Mouse (Mus musculus) embryonic facial prominence, embryonic 15.5 days (tissue): ENCODE data around the gene Wipf1. TPM values are rescaled to one million over a fixed set of nuclear protein-coding genes. Genes with fewer than 3 reads are reported as not detected.

ENCODE experiments used
- ATAC-seq: fragments of 200-750 bp; cut with Nextera tagmentation; 2 replicates; pipeline ENCODE4 v1.8.0; 2017; ENCODE audit warnings: low read depth, moderate TSS enrichment; ENCODE audit not compliant: insufficient number of reproducible peaks, low FRiP score, low TSS enrichment
- H3K27ac ChIP-seq: fragments of 300-500 bp; sonication (generic); replicated peaks from 2 replicates; pipeline ENCODE4 v1.5.1; 2015; ENCODE audit warnings: mild to moderate bottlenecking, inconsistent platforms
- H3K27me3 ChIP-seq: fragments of 300-500 bp; sonication (generic); 2 replicates; pipeline ENCODE4 v1.6.1; 2015; ENCODE audit warnings: inconsistent platforms
- H3K36me3 ChIP-seq: fragments of 300-500 bp; sonication (generic); 2 replicates; pipeline ENCODE4 v1.6.1; 2015; ENCODE audit warnings: mild to moderate bottlenecking, inconsistent platforms
- H3K4me1 ChIP-seq: fragments of 300-500 bp; sonication (generic); 2 replicates; pipeline ENCODE4 v1.6.1; 2015; ENCODE audit warnings: inconsistent platforms
- H3K4me2 ChIP-seq: fragments of 300-500 bp; sonication (generic); replicated peaks from 2 replicates; pipeline ENCODE4 v1.6.1; 2015; ENCODE audit warnings: mild to moderate bottlenecking, inconsistent platforms
- H3K4me3 ChIP-seq: fragments of 300-500 bp; sonication (generic); replicated peaks from 2 replicates; pipeline ENCODE4 v1.5.1; 2015; ENCODE audit warnings: mild to moderate bottlenecking, inconsistent platforms
- H3K9ac ChIP-seq: fragments of 300-500 bp; sonication (generic); 2 replicates; pipeline ENCODE4 v1.6.1; 2015; ENCODE audit warnings: inconsistent platforms
- H3K9me3 ChIP-seq: fragments of 300-500 bp; sonication (generic); replicated peaks from 2 replicates; pipeline ENCODE4 v1.6.1; 2016; ENCODE audit warnings: inconsistent platforms
- WGBS: fragments of 180-500 bp; shearing (Covaris S2); methylation state at CpG from one replicate; pipeline ENCODE4 v1.1.7; 2015; 5-methylcytosine and 5-hydroxymethylcytosine counted together
- polyA plus RNA-seq: library from polyadenylated mRNA; unstranded; fragments of >200 nt; fragmentation: Nextera tagmentation; extraction: Ambion mirVana; gene quantifications from 2 replicates; pipeline ENCODE4 v1.2.1, GENCODE M21; 2015

The Wipf1 gene
- polyA plus RNA-seq, 1 experiment from 2014 or later: 20.0 TPM

- Histone ChIP-seq H3K4me1 (peaks cover 25% of the 10 kb centered on the region), H3K4me2 (no peak overlapping the region)
- 68% methylated on average over 7 of the region's 7 CpGs for WGBS
Observed at GRCm38 (mm10) chr2:73467071-73467851, 62.3 kb downstream of the Wipf1 start.

GRCm38 (mm10) chr2:73466481-73466880 is 63.1 kb downstream of the Wipf1 start:
- no peaks in the 10 kb centered on the region for H3K9me3 ChIP-seq
- no peak for ATAC-seq
- WGBS: 90% methylated on average over 10 of the region's 10 CpGs

More at GRCm38 (mm10) chr2:73467071-73467851, 62.3 kb downstream of the Wipf1 start:
- H3K27me3 ChIP-seq: no peaks in the 10 kb centered on the region
- H3K36me3 ChIP-seq: no peaks in the 10 kb centered on the region
- H3K9me3 ChIP-seq: no peaks in the 10 kb centered on the region
- no peak overlapping the region for H3K9ac ChIP-seq
- H3K4me3 ChIP-seq: no peak overlapping the region
- ATAC-seq: no peak
- H3K27ac ChIP-seq: no peak overlapping the region

GRCm38 (mm10) chr2:73463431-73464194 is 65.9 kb downstream of the Wipf1 start:
- Histone ChIP-seq H3K9me3 (no peaks in the 10 kb centered on the region), H3K4me2 (no peak overlapping the region), H3K27me3 (no peaks in the 10 kb centered on the region), H3K9ac (no peak overlapping the region), H3K4me1 (peaks cover 11% of the 10 kb centered on the region), H3K36me3 (no peaks in the 10 kb centered on the region), H3K27ac (0 out of 2 replicates have a peak overlapping the region, but pooled peaks have one; percentile 30), H3K4me3 (no peak overlapping the region)
- no peak for ATAC-seq
- 31% methylated on average over 7 of the region's 7 CpGs for WGBS

More at GRCm38 (mm10) chr2:73466481-73466880, 63.1 kb downstream of the Wipf1 start:
- Histone ChIP-seq H3K4me2 (no peak overlapping the region), H3K27ac (no peak overlapping the region), H3K4me3 (no peak overlapping the region), H3K4me1 (peaks cover 25% of the 10 kb centered on the region), H3K36me3 (no peaks in the 10 kb centered on the region), H3K9ac (no peak overlapping the region), H3K27me3 (no peaks in the 10 kb centered on the region)

- Histone ChIP-seq H3K4me2 (no peak overlapping the region), H3K4me3 (no peak overlapping the region), H3K27me3 (no peaks in the 10 kb centered on the region), H3K36me3 (no peaks in the 10 kb centered on the region), H3K4me1 (peaks cover 8% of the 10 kb centered on the region; the same call in 1 of the 2 replicates), H3K9ac (no peak overlapping the region), H3K9me3 (no peaks in the 10 kb centered on the region), H3K27ac (no peak overlapping the region)
- ATAC-seq: no peak
- 90% methylated on average over 12 of the region's 12 CpGs for WGBS
Observed at GRCm38 (mm10) chr2:73462757-73463339, 66.7 kb downstream of the Wipf1 start.

- 75% methylated on average over 2 of the region's 2 CpGs for WGBS
- Histone ChIP-seq H3K4me1 (peaks cover 8% of the 10 kb centered on the region; the same call in 1 of the 2 replicates), H3K9me3 (no peaks in the 10 kb centered on the region), H3K4me2 (no peak overlapping the region), H3K9ac (no peak overlapping the region), H3K36me3 (no peaks in the 10 kb centered on the region), H3K27ac (no peak overlapping the region), H3K4me3 (no peak overlapping the region), H3K27me3 (no peaks in the 10 kb centered on the region)
- no peak for ATAC-seq
Observed at GRCm38 (mm10) chr2:73462265-73462664, 67.3 kb downstream of the Wipf1 start.

GRCm38 (mm10) chr2:73460168-73460567 is 69.4 kb downstream of the Wipf1 start:
- ATAC-seq: no peak
- Histone ChIP-seq H3K4me3 (no peak overlapping the region), H3K27ac (no peak overlapping the region), H3K27me3 (no peaks in the 10 kb centered on the region), H3K36me3 (no peaks in the 10 kb centered on the region), H3K4me2 (no peak overlapping the region), H3K9ac (no peak overlapping the region), H3K9me3 (no peaks in the 10 kb centered on the region), H3K4me1 (peaks cover 13% of the 10 kb centered on the region)
- 54% methylated on average over 3 of the region's 3 CpGs for WGBS

GRCm38 (mm10) chr2:73459607-73460153 is 69.9 kb downstream of the Wipf1 start:
- WGBS: 77% methylated on average over 4 of the region's 4 CpGs
- H3K4me1 ChIP-seq: peaks cover 16% of the 10 kb centered on the region
- no peak overlapping the region for H3K4me2 ChIP-seq
- no peak for ATAC-seq
- H3K9me3 ChIP-seq: no peaks in the 10 kb centered on the region
- H3K27me3 ChIP-seq: no peaks in the 10 kb centered on the region
- no peaks in the 10 kb centered on the region for H3K36me3 ChIP-seq
- no peak overlapping the region for H3K9ac ChIP-seq
- H3K4me3 ChIP-seq: no peak overlapping the region
- H3K27ac ChIP-seq: no peak overlapping the region

- H3K4me3 ChIP-seq: no peak overlapping the region
- H3K9me3 ChIP-seq: no peaks in the 10 kb centered on the region
- 84% methylated on average over 6 of the region's 6 CpGs for WGBS
- peaks cover 22% of the 10 kb centered on the region for H3K4me1 ChIP-seq
- no peak overlapping the region for H3K27ac ChIP-seq
- no peak for ATAC-seq
- H3K9ac ChIP-seq: no peak overlapping the region
- H3K27me3 ChIP-seq: no peaks in the 10 kb centered on the region
- no peak overlapping the region for H3K4me2 ChIP-seq
- no peaks in the 10 kb centered on the region for H3K36me3 ChIP-seq
Observed at GRCm38 (mm10) chr2:73456886-73457285, 72.6 kb downstream of the Wipf1 start.

- no peak overlapping the region for H3K27ac ChIP-seq
- no peak overlapping the region for H3K4me2 ChIP-seq
- no peaks in the 10 kb centered on the region for H3K27me3 ChIP-seq
- H3K36me3 ChIP-seq: no peaks in the 10 kb centered on the region
- H3K9me3 ChIP-seq: no peaks in the 10 kb centered on the region
- 78% methylated on average over 3 of the region's 3 CpGs for WGBS
- no peak for ATAC-seq
- H3K4me3 ChIP-seq: no peak overlapping the region
- H3K4me1 ChIP-seq: peaks cover 22% of the 10 kb centered on the region
- H3K9ac ChIP-seq: no peak overlapping the region
Observed at GRCm38 (mm10) chr2:73456154-73456553, 73.4 kb downstream of the Wipf1 start.

- Histone ChIP-seq H3K27ac (no peak overlapping the region), H3K4me2 (no peak overlapping the region), H3K27me3 (no peaks in the 10 kb centered on the region), H3K4me3 (no peak overlapping the region), H3K9me3 (no peaks in the 10 kb centered on the region), H3K36me3 (no peaks in the 10 kb centered on the region), H3K9ac (no peak overlapping the region), H3K4me1 (peaks cover 22% of the 10 kb centered on the region)
- ATAC-seq: no peak
- WGBS: 76% methylated on average over 4 of the region's 4 CpGs
Observed at GRCm38 (mm10) chr2:73455541-73455940, 74.0 kb downstream of the Wipf1 start.

GRCm38 (mm10) chr2:73454682-73455081 is 74.9 kb downstream of the Wipf1 start:
- no peak overlapping the region for H3K9ac ChIP-seq
- H3K9me3 ChIP-seq: no peaks in the 10 kb centered on the region
- no peak overlapping the region for H3K4me2 ChIP-seq
- WGBS: 81% methylated on average over 13 of the region's 13 CpGs
- H3K4me3 ChIP-seq: no peak overlapping the region
- no peak overlapping the region for H3K27ac ChIP-seq
- H3K27me3 ChIP-seq: no peaks in the 10 kb centered on the region
- H3K4me1 ChIP-seq: peaks cover 28% of the 10 kb centered on the region
- no peaks in the 10 kb centered on the region for H3K36me3 ChIP-seq
- ATAC-seq: no peak
